Mouse (Mus musculus) bone marrow macrophage, adult 2 months (primary cell): ENCODE measurements around the gene Adcy10. TPM values are rescaled to one million over a fixed set of nuclear protein-coding genes. Genes with fewer than 3 reads are reported as not detected.

Source experiments
- H3K27ac ChIP-seq: 2 replicates; pipeline ENCODE4 v1.5.1; 2012; ENCODE audit warnings: low read depth, low read length; ENCODE audit not compliant: insufficient read depth
- H3K4me1 ChIP-seq: 2 replicates; pipeline ENCODE4 v1.6.1; 2012; ENCODE audit warnings: low read length; ENCODE audit not compliant: control insufficient read depth, insufficient read depth
- H3K4me3 ChIP-seq: 2 replicates; pipeline ENCODE4 v1.5.1; 2012; ENCODE audit warnings: mild to moderate bottlenecking, low read length, moderate library complexity; ENCODE audit not compliant: insufficient read depth
- CTCF ChIP-seq: IDR thresholded peaks from 2 replicates; pipeline ENCODE4 v1.5.1; 2012; ENCODE audit warnings: low read depth, mild to moderate bottlenecking, low read length, moderate library complexity
- POLR2A ChIP-seq: IDR thresholded peaks from 2 replicates; pipeline ENCODE4 v1.6.1; 2012; ENCODE audit warnings: mild to moderate bottlenecking, low read depth, low read length, borderline replicate concordance
- polyA plus RNA-seq: library from polyadenylated mRNA; stranded (reverse); fragments of >200 nt; gene quantifications from 2 replicates; pipeline ENCODE4 v1.2.4, GENCODE M21; 2012; ENCODE audit not compliant: missing spikeins, insufficient read depth, insufficient read length

Gene Adcy10
- polyA plus RNA-seq, 1 experiment, result not detected

- Histone ChIP-seq H3K4me3 (no peak overlapping the region), H3K4me1 (peaks cover 29% of the 10 kb centered on the region), H3K27ac (no peak overlapping the region)
- no peak for TF ChIP-seq CTCF
- no peak for TF ChIP-seq POLR2A
Observed at GRCm38 (mm10) chr1:165613926-165614325, 128.9 kb downstream of the Adcy10 start.

GRCm38 (mm10) chr1:165614793-165615192, 129.8 kb downstream of the Adcy10 start:
- no peak for TF ChIP-seq POLR2A
- TF ChIP-seq CTCF, result no peak
- no peak overlapping the region for H3K27ac ChIP-seq
- no peak overlapping the region for H3K4me3 ChIP-seq
- peaks cover 34% of the 10 kb centered on the region for H3K4me1 ChIP-seq

GRCm38 (mm10) chr1:165616652-165617051, 131.7 kb downstream of the Adcy10 start:
- no peak for TF ChIP-seq POLR2A
- no peak for TF ChIP-seq CTCF
- Histone ChIP-seq H3K4me3 (no peak overlapping the region), H3K4me1 (peaks cover 44% of the 10 kb centered on the region), H3K27ac (no peak overlapping the region)

GRCm38 (mm10) chr1:165617166-165617891, 132.3 kb downstream of the Adcy10 start:
- no peak overlapping the region for H3K4me3 ChIP-seq
- H3K4me1 ChIP-seq, result peaks cover 48% of the 10 kb centered on the region
- TF ChIP-seq CTCF (no peak), POLR2A (no peak)
- H3K27ac ChIP-seq, result no peak overlapping the region

- no peak overlapping the region for H3K4me3 ChIP-seq
- TF ChIP-seq CTCF (no peak), POLR2A (no peak)
- H3K27ac ChIP-seq, result peak overlapping the region; percentile 70
- peaks cover 53% of the 10 kb centered on the region for H3K4me1 ChIP-seq
Observed at GRCm38 (mm10) chr1:165618201-165618624, 133.2 kb downstream of the Adcy10 start.

GRCm38 (mm10) chr1:165625058-165625457, 140.1 kb downstream of the Adcy10 start:
- TF ChIP-seq CTCF (no peak), POLR2A (no peak)
- Histone ChIP-seq H3K4me1 (peaks cover 24% of the 10 kb centered on the region), H3K4me3 (no peak overlapping the region), H3K27ac (no peak overlapping the region)

GRCm38 (mm10) chr1:165625896-165626295, 140.9 kb downstream of the Adcy10 start:
- H3K4me3 ChIP-seq, result no peak overlapping the region
- H3K27ac ChIP-seq, result no peak overlapping the region
- no peak for TF ChIP-seq CTCF
- no peak for TF ChIP-seq POLR2A
- H3K4me1 ChIP-seq, result peaks cover 22% of the 10 kb centered on the region

Other genes starting within 250 kb of the Adcy10 start
- gene Tiprl, start 248.2 kb upstream of the Adcy10 start, polyA plus RNA-seq, result 37.5 and 48.6 TPM in 2 replicates
- gene Gpr161, start 189.4 kb upstream of the Adcy10 start, polyA plus RNA-seq, result not detected in 2 replicates
- 27.1 and 27.6 TPM in 2 replicates for gene Dcaf6, start 24.7 kb upstream of the Adcy10 start, polyA plus RNA-seq
- gene Mpc2, start 24.5 kb upstream of the Adcy10 start, polyA plus RNA-seq, result 86.6 and 102 TPM in 2 replicates
- gene Mpzl1, start 149.4 kb downstream of the Adcy10 start, polyA plus RNA-seq, result 2.8 and 5.4 TPM in 2 replicates
- 59.7 and 60.3 TPM in 2 replicates for gene Rcsd1, start 224.6 kb downstream of the Adcy10 start, polyA plus RNA-seq